Mouse (Mus musculus) MEL (cell line): ENCODE results near the gene Col2a1. TPM values are rescaled to one million over a fixed set of nuclear protein-coding genes. Genes with fewer than 3 reads are reported as not detected.

Experiments
- DNase-seq: peaks from one replicate; pipeline ENCODE4 v3.0.0; 2011; ENCODE audit warnings: low read depth, low spot score
- H3K27ac ChIP-seq: 2 replicates; pipeline ENCODE4 v1.5.1; 2012; ENCODE audit warnings: low read depth, mild to moderate bottlenecking, control low read depth, low read length, moderate library complexity; ENCODE audit not compliant: control insufficient read depth
- H3K27me3 ChIP-seq, 2 experiments: fragments of 150-350 bp in 1 of 2; sonication (generic) in 1 of 2; 2 replicates each; pipeline ENCODE4 v1.6.1; 2012; ENCODE audit warnings: low read length in 2 of 2, mild to moderate bottlenecking in 2 of 2, improper control_type of control experiment in 1 of 2, moderate library complexity in 1 of 2; ENCODE audit not compliant: insufficient read depth in 2 of 2, control insufficient read depth in 1 of 2
- H3K36me3 ChIP-seq, 2 experiments: 2 replicates each; pipeline ENCODE4 v1.6.1; 2012 to 2014; ENCODE audit warnings: low read length in 2 of 2, improper control_type of control experiment in 1 of 2, inconsistent platforms in 1 of 2, mild to moderate bottlenecking in 1 of 2; ENCODE audit not compliant: insufficient read depth in 2 of 2, control insufficient read depth in 1 of 2
- H3K4me1 ChIP-seq, 2 experiments: fragments of 150-350 bp in 1 of 2; sonication (generic) in 1 of 2; 2 replicates each; pipeline ENCODE4 v1.6.1; 2012; ENCODE audit warnings: low read length in 2 of 2, improper control_type of control experiment in 1 of 2, mild to moderate bottlenecking in 1 of 2; ENCODE audit not compliant: insufficient read depth in 2 of 2, control insufficient read depth in 1 of 2
- H3K4me3 ChIP-seq, 2 experiments: fragments of 150-350 bp in 1 of 2; sonication (generic) in 1 of 2; 2 replicates each; pipeline ENCODE4 v1.5.1; 2012; ENCODE audit warnings: low read depth in 2 of 2, low read length in 2 of 2, mild to moderate bottlenecking in 2 of 2, moderate library complexity in 2 of 2, control low read depth in 1 of 2, improper control_type of control experiment in 1 of 2; ENCODE audit not compliant: control insufficient read depth in 1 of 2, insufficient read depth in 1 of 2
- H3K79me2 ChIP-seq: 2 replicates; pipeline ENCODE4 v1.6.1; 2012; ENCODE audit warnings: mild to moderate bottlenecking, low read length, moderate library complexity; ENCODE audit not compliant: control insufficient read depth, poor library complexity, insufficient read depth
- H3K9ac ChIP-seq: 2 replicates; pipeline ENCODE4 v1.6.1; 2012; ENCODE audit warnings: low read depth, mild to moderate bottlenecking, control low read depth, low read length, moderate library complexity; ENCODE audit not compliant: control insufficient read depth, poor library complexity, severe bottlenecking
- H3K9me3 ChIP-seq: fragments of 150-350 bp; sonication (generic); replicated peaks from 2 replicates; pipeline ENCODE4 v1.6.1; 2012; ENCODE audit warnings: mild to moderate bottlenecking, low read length, improper control_type of control experiment, moderate library complexity; ENCODE audit not compliant: insufficient read depth
- BHLHE40 ChIP-seq: IDR thresholded peaks from 2 replicates; pipeline ENCODE4 v1.6.1; 2012; ENCODE audit warnings: low read depth, mild to moderate bottlenecking, inconsistent platforms, low read length, improper control_type of control experiment, borderline replicate concordance
- CHD1 ChIP-seq: IDR thresholded peaks from 2 replicates; pipeline ENCODE4 v1.6.1; 2012; ENCODE audit warnings: low read depth, mild to moderate bottlenecking, inconsistent platforms, low read length, improper control_type of control experiment
- CTCF ChIP-seq, 3 experiments: IDR thresholded peaks in 2 of 3; conservative IDR thresholded peaks in 1 of 3; 2 replicates each; pipeline ENCODE4 v1.5.1; 2011 to 2012; ENCODE audit warnings: low read length in 3 of 3, low read depth in 2 of 3, mild to moderate bottlenecking in 2 of 3, improper control_type of control experiment in 1 of 3, inconsistent platforms in 1 of 3, mixed read lengths in 1 of 3, moderate library complexity in 1 of 3; ENCODE audit not compliant: control insufficient read depth in 1 of 3, insufficient read depth in 1 of 3, poor library complexity in 1 of 3, severe bottlenecking in 1 of 3
- E2F4 ChIP-seq: IDR thresholded peaks from 2 replicates; pipeline ENCODE4 v1.6.1; 2011; ENCODE audit warnings: low read depth, low read length, improper control_type of control experiment, borderline replicate concordance
- ELF1 ChIP-seq: IDR thresholded peaks from 2 replicates; pipeline ENCODE4 v1.6.1; 2014; ENCODE audit warnings: low read depth, mild to moderate bottlenecking, inconsistent platforms, low read length, improper control_type of control experiment, moderate library complexity
- ETS1 ChIP-seq: IDR thresholded peaks from 2 replicates; pipeline ENCODE4 v1.6.1; 2012; ENCODE audit warnings: low read depth, mild to moderate bottlenecking, inconsistent platforms, low read length, improper control_type of control experiment, moderate library complexity
- GABPA ChIP-seq: IDR thresholded peaks from 2 replicates; pipeline ENCODE4 v1.6.1; 2012; ENCODE audit warnings: low read depth, mild to moderate bottlenecking, inconsistent platforms, low read length, improper control_type of control experiment, moderate library complexity
- GATA1 ChIP-seq: IDR thresholded peaks from 2 replicates; pipeline ENCODE4 v1.6.1; 2011; ENCODE audit warnings: low read depth, low read length, improper control_type of control experiment
- JUND ChIP-seq: IDR thresholded peaks from 2 replicates; pipeline ENCODE4 v1.6.1; 2011; ENCODE audit warnings: low read depth, mild to moderate bottlenecking, improper control_type of control experiment, low read length
- KAT2A ChIP-seq: conservative IDR thresholded peaks from 2 replicates; pipeline ENCODE4 v1.6.1; 2012; ENCODE audit warnings: low read depth, low read length, improper control_type of control experiment, inconsistent platforms
- MAZ ChIP-seq: IDR thresholded peaks from 2 replicates; pipeline ENCODE4 v1.6.1; 2012; ENCODE audit warnings: low read depth, mild to moderate bottlenecking, inconsistent platforms, low read length, improper control_type of control experiment
- MYC ChIP-seq: IDR thresholded peaks from 2 replicates; pipeline ENCODE4 v1.6.1; 2011; ENCODE audit warnings: low read depth, mild to moderate bottlenecking, low read length, improper control_type of control experiment, moderate library complexity
- NELFE ChIP-seq: IDR thresholded peaks from 2 replicates; pipeline ENCODE4 v1.6.1; 2011; ENCODE audit warnings: low read depth, low read length, improper control_type of control experiment
- POLR2AphosphoS2 ChIP-seq: IDR thresholded peaks from 2 replicates; pipeline ENCODE4 v1.6.1; 2011; ENCODE audit warnings: low read length, improper control_type of control experiment
- SMC3 ChIP-seq: IDR thresholded peaks from 2 replicates; pipeline ENCODE4 v1.6.1; 2011; ENCODE audit warnings: low read depth, low read length, improper control_type of control experiment
- TBP ChIP-seq: IDR thresholded peaks from 2 replicates; pipeline ENCODE4 v1.8.0; 2011; ENCODE audit warnings: low read depth, low read length, improper control_type of control experiment
- USF1 ChIP-seq: IDR thresholded peaks from 2 replicates; pipeline ENCODE4 v1.6.1; 2014; ENCODE audit warnings: low read depth, mild to moderate bottlenecking, inconsistent platforms, low read length, improper control_type of control experiment, moderate library complexity
- USF2 ChIP-seq, 2 experiments: IDR thresholded peaks; 2 replicates each; pipeline ENCODE4 v1.6.1; 2011 to 2012; ENCODE audit warnings: improper control_type of control experiment in 2 of 2, low read length in 2 of 2, borderline replicate concordance in 1 of 2, inconsistent platforms in 1 of 2, low read depth in 1 of 2, mild to moderate bottlenecking in 1 of 2; ENCODE audit not compliant: insufficient read depth in 1 of 2
- ZKSCAN1 ChIP-seq: IDR thresholded peaks from 2 replicates; pipeline ENCODE4 v1.6.1; 2012; ENCODE audit warnings: low read depth, mild to moderate bottlenecking, inconsistent platforms, low read length, improper control_type of control experiment, moderate library complexity
- polyA plus RNA-seq, 2 experiments: library from polyadenylated mRNA; stranded (reverse) in 1 of 2; unstranded in 1 of 2; fragments of >175 nt in 1 of 2; fragments of >200 nt in 1 of 2; gene quantifications; 2 replicates each; pipeline versions ENCODE4 v1.2.1 to v1.2.4; 2012; ENCODE audit warnings: low replicate concordance in 2 of 2, low read depth in 1 of 2; ENCODE audit not compliant: insufficient read length in 2 of 2, insufficient read depth in 1 of 2, missing spikeins in 1 of 2
- total RNA-seq: library from RNA; depleted of rRNA; stranded (reverse); fragments of 300-350 nt; gene quantifications from 2 replicates; pipeline ENCODE4 v1.2.3, GENCODE M21; 2012

Col2a1 gene
- total and polyA plus RNA-seq, 3 experiments: 0.04 TPM; not detected in 1

DNA sequence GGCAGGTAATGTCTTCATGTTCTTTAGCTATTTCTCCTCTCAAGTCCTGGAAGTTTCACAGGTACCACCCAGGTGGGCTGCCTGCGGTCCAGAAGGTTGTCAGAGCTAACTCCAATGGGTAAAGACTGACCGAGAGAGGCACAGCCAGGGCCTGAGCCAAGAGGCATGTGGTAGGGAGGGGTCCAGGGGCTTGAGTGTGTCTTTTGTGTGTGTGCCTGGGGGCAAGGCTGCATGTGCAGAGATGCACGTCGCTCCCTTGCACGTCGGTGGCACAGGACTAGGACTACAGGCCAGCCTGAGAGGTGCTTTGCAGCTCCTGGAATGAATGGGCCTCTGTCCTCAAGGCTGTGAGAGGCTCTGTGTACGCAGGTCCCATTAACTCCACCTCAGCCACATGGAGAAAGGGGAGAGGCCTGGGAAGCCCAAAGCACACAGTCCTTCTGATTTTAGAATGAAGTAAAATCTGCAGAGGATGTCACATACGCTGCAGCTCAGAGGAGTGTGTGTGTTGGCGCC lies 28.8 kb upstream of the Col2a1 start:
- H3K4me3 ChIP-seq: no peak overlapping the region
- DNase-seq: no peak
- no peaks in the 10 kb centered on the region for H3K9me3 ChIP-seq
- H3K27me3 ChIP-seq: peaks cover 9 to 17% of the 10 kb centered on the region in 2 experiments
- H3K79me2 ChIP-seq: no peaks in the 10 kb centered on the region
- H3K9ac ChIP-seq: no peak overlapping the region
- TF ChIP-seq GATA1 (no peak), E2F4 (no peak)
- no peak overlapping the region for H3K27ac ChIP-seq
- no peaks in the 10 kb centered on the region for H3K4me1 ChIP-seq
- H3K36me3 ChIP-seq: no peaks in the 10 kb centered on the region; a peak in 1 of 4 replicates

DNA sequence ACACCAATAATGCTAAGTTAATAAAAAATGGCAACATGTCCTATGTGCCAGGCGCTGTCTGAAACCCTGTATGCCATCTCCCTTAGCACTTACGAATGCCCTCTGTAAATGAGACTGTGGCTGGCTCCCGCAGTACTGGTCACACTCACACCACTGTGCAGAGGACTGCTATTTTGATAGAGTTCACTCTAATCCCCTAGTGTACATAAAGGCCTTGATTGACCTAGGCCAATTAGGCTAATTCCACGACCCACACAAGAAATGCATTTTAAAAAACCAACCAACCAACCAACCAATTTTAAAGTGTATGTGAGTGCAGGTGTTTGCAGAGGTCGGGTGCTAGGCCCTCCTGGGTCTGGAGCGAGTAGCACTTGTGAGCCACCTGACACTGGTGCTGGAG lies 25.3 kb upstream of the Col2a1 start:
- Histone ChIP-seq H3K9ac (no peak overlapping the region), H3K9me3 (no peaks in the 10 kb centered on the region), H3K27me3 (peaks cover 41 to 48% of the 10 kb centered on the region in 2 experiments), H3K4me1 (no peaks in the 10 kb centered on the region)
- no peak for DNase-seq
- TF ChIP-seq USF1 (no peak), CTCF (IDR thresholded peaks at IDR 0.05 in 2 of 3, conservative IDR thresholded peaks at IDR 0.05 in 1 of 3; ENCODE audit: control insufficient read depth in 1 of 3, insufficient read depth in 1 of 3, low read depth in 2 of 3, low read length in 3 of 3, poor library complexity in 1 of 3, severe bottlenecking in 1 of 3) (no peak), ZKSCAN1 (no peak), USF2 (IDR thresholded peaks at IDR 0.05; ENCODE audit: borderline replicate concordance in 1 of 2, insufficient read depth in 1 of 2, low read depth in 1 of 2, low read length in 2 of 2) (no peak), MYC (no peak), SMC3 (no peak), POLR2AphosphoS2 (no peak), ETS1 (no peak), KAT2A (no peak), GATA1 (no peak), MAZ (no peak), ELF1 (no peak), NELFE (no peak), TBP (no peak), BHLHE40 (no peak), CHD1 (no peak), JUND (no peak), GABPA (no peak)
- TF ChIP-seq, all 39 proteins: peak for 0
- H3K27ac ChIP-seq: no peak overlapping the region
- no peaks in the 10 kb centered on the region for H3K79me2 ChIP-seq
- H3K4me3 ChIP-seq: no peak overlapping the region
- no peaks in the 10 kb centered on the region for H3K36me3 ChIP-seq
